Mouse (Mus musculus): ENCODE measurements at regions not wholly inside any gene's neighbourhood (a gene's known extent, or its start where the extent isn't known, plus 50 kb on each side); places are given as distances from the start of the nearest gene placed in this dataset.

DNA sequence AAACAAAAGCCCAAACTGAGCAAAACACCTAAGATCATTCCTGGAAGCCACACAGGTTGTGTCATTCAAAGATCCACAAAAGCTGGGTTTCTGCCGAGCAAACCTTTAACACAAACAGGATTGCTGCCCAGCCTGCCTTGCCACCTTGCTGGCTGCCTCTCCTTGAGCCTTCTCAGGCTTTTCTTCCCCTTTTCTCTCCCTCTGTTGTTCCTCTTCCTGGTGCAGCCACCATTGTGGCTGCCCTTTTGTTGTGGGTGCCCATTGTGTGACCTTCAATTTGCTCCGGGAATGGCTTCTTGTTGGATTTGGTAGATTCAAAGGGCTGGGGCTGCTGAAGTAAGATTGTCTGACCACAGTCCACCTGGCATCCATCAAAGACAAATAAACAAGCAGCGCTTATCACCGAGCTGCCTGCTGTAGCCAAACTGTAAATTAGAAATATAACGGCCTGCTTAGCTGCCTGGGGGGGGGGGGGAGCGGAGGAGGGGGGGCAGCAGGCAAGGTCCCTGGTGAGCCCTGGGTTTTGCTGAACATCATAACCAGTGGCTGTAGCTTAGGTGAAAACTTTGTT is 169.8 kb downstream of the Kit start:
- Histone ChIP-seq H3K9me3 (no peaks in the 10 kb centered on the region), H3K27ac (no peak overlapping the region), H3K36me3 (no peaks in the 10 kb centered on the region), H3K27me3 (replicated peaks) (no peaks in the 10 kb centered on the region), H3K4me2 (replicated peaks) (no peak overlapping the region), H3K4me3 (replicated peaks) (no peak overlapping the region), H3K9ac (no peak overlapping the region), H3K4me1 (replicated peaks) (no peaks in the 10 kb centered on the region)
- 17% methylated on average over 5 of the region's 6 CpGs for WGBS
- ATAC-seq, result no peak

GRCm38 (mm10) chr5:75739336-75739735 is 164.6 kb downstream of the Kit start:
- no peak overlapping the region for H3K9ac ChIP-seq
- no peaks in the 10 kb centered on the region for H3K9me3 ChIP-seq
- no peak for ATAC-seq
- H3K4me2 ChIP-seq (replicated peaks), result no peak overlapping the region
- 82% methylated on average over 8 of the region's 8 CpGs for WGBS
- no peak overlapping the region for H3K4me3 ChIP-seq (replicated peaks)
- H3K27me3 ChIP-seq (replicated peaks), result no peaks in the 10 kb centered on the region
- H3K27ac ChIP-seq, result no peak overlapping the region
- H3K36me3 ChIP-seq, result no peaks in the 10 kb centered on the region
- no peaks in the 10 kb centered on the region for H3K4me1 ChIP-seq (replicated peaks)

DNA sequence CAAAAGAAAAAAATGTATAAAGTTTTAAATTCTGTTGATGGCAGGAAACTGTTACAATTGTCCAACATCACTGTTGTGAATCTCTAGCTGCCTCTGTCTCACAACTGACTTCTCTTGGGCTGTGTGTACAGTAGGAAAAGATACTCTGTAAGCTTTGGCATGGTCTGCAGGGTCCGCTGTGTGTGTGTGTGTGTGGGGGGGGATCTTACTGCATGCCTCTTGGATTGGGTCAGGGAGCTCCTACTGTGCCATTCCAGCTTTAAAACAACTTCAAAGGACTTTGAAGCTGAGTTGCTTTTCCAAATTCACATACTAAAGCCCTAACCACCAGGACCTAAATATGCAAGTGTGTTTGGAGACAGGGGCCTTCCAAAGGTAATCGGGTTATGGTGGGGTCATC is 163.7 kb downstream of the Kit start:
- H3K27ac ChIP-seq, result no peak overlapping the region
- 83% methylated on average over 2 of the region's 2 CpGs for WGBS
- no peak for ATAC-seq
- H3K4me2 ChIP-seq (replicated peaks), result no peak overlapping the region
- H3K9ac ChIP-seq, result no peak overlapping the region
- no peaks in the 10 kb centered on the region for H3K4me1 ChIP-seq (replicated peaks)
- H3K36me3 ChIP-seq, result no peaks in the 10 kb centered on the region
- no peaks in the 10 kb centered on the region for H3K27me3 ChIP-seq (replicated peaks)
- H3K4me3 ChIP-seq (replicated peaks), result no peak overlapping the region
- H3K9me3 ChIP-seq, result no peaks in the 10 kb centered on the region

- no peaks in the 10 kb centered on the region for H3K9me3 ChIP-seq
- H3K4me2 ChIP-seq (replicated peaks), result no peak overlapping the region
- no peaks in the 10 kb centered on the region for H3K36me3 ChIP-seq
- no peak overlapping the region for H3K4me3 ChIP-seq (replicated peaks)
- H3K27ac ChIP-seq, result no peak overlapping the region
- ATAC-seq, result no peak
- H3K9ac ChIP-seq, result no peak overlapping the region
- WGBS, result 92% methylated on average over 7 of the region's 7 CpGs
- H3K27me3 ChIP-seq (replicated peaks), result no peaks in the 10 kb centered on the region
- no peaks in the 10 kb centered on the region for H3K4me1 ChIP-seq (replicated peaks)
Observed at GRCm38 (mm10) chr5:75737752-75738151, 163.0 kb downstream of the Kit start.

DNA sequence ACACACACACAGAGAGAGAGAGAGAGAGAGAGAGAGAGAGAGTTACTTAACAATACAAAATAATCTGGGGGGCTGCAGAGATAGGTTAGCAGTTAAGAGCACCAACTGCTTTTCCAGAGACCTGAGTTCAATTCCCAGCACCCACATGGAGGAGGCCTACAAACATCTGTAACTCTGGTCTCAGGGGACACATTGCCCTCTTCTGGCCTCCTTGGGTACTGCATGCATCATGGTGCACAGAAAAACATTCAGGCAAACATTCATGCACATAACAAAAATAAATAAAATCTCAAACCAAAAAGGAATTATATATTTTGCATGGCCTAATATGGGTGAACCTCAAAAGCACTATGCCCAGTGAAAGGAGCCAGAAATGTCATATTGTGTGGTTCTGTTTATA is 161.6 kb downstream of the Kit start:
- Histone ChIP-seq H3K27ac (no peak overlapping the region), H3K9ac (no peak overlapping the region), H3K4me2 (replicated peaks) (no peak overlapping the region), H3K27me3 (replicated peaks) (no peaks in the 10 kb centered on the region), H3K4me3 (replicated peaks) (no peak overlapping the region), H3K4me1 (replicated peaks) (no peaks in the 10 kb centered on the region), H3K36me3 (no peaks in the 10 kb centered on the region), H3K9me3 (no peaks in the 10 kb centered on the region)
- ATAC-seq, result no peak

DNA sequence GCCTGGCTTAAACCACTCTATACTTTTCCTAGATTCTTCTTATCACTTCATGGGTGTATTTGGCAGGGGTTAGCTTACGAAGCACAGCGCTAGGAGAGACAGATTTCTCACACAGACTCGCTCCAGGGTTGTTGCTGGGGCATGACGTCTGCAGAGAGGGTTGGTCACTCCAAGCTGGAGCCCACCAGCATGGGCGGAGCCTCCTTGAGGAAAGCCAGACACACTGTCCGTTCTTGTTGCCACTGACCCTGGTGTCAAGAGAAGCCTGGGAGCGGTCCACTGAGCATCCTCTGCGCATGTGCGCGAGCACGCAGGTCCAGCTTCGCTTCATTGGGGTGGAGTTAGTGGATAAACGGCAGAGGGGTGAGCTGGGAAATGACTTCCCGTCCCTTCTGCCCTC is 159.8 kb downstream of the Kit start:
- Histone ChIP-seq H3K9me3 (no peaks in the 10 kb centered on the region), H3K9ac (0 out of 2 replicates have a peak overlapping the region, but pooled peaks have one; percentile 20), H3K4me2 (replicated peaks) (peak overlapping the region; percentile 56), H3K4me3 (replicated peaks) (peak overlapping the region; percentile 31), H3K27me3 (replicated peaks) (no peaks in the 10 kb centered on the region), H3K36me3 (no peaks in the 10 kb centered on the region), H3K27ac (peak overlapping the region; percentile 77), H3K4me1 (replicated peaks) (0 out of 2 replicates have a peak, but pooled peaks cover 2% of the 10 kb centered on the region)
- peak; percentile 90 for ATAC-seq
- WGBS, result 53% methylated on average over 14 of the region's 14 CpGs

GRCm38 (mm10) chr5:75734043-75734442 is 159.3 kb downstream of the Kit start:
- Histone ChIP-seq H3K27me3 (replicated peaks) (no peaks in the 10 kb centered on the region), H3K4me2 (replicated peaks) (peak overlapping the region; percentile 56; the same call in 1 of the 2 replicates), H3K36me3 (no peaks in the 10 kb centered on the region), H3K27ac (peak overlapping the region; percentile 77), H3K9ac (no peak overlapping the region), H3K4me3 (replicated peaks) (no peak overlapping the region), H3K4me1 (replicated peaks) (0 out of 2 replicates have a peak, but pooled peaks cover 2% of the 10 kb centered on the region), H3K9me3 (no peaks in the 10 kb centered on the region)
- 50% methylated on average over 6 of the region's 6 CpGs for WGBS
- ATAC-seq, result peak; percentile 61; the same call in 1 of the 2 replicates

GRCm38 (mm10) chr5:75731236-75731635 is 156.5 kb downstream of the Kit start:
- Histone ChIP-seq H3K27me3 (replicated peaks) (no peaks in the 10 kb centered on the region), H3K4me2 (replicated peaks) (no peak overlapping the region), H3K4me3 (replicated peaks) (no peak overlapping the region), H3K36me3 (no peaks in the 10 kb centered on the region), H3K27ac (no peak overlapping the region), H3K4me1 (replicated peaks) (0 out of 2 replicates have a peak, but pooled peaks cover 2% of the 10 kb centered on the region), H3K9ac (no peak overlapping the region), H3K9me3 (no peaks in the 10 kb centered on the region)
- no peak for ATAC-seq
- 83% methylated on average over 4 of the region's 4 CpGs for WGBS

- Histone ChIP-seq H3K9me3 (no peaks in the 10 kb centered on the region), H3K9ac (no peak overlapping the region), H3K27me3 (replicated peaks) (no peaks in the 10 kb centered on the region), H3K4me1 (replicated peaks) (0 out of 2 replicates have a peak, but pooled peaks cover 2% of the 10 kb centered on the region), H3K36me3 (no peaks in the 10 kb centered on the region), H3K4me2 (replicated peaks) (no peak overlapping the region), H3K27ac (no peak overlapping the region), H3K4me3 (replicated peaks) (no peak overlapping the region)
- ATAC-seq, result no peak
- 61% methylated on average over 3 of the region's 3 CpGs for WGBS
Observed at GRCm38 (mm10) chr5:75730698-75731097, 156.0 kb downstream of the Kit start.

GRCm38 (mm10) chr5:75721291-75721690 is 146.6 kb downstream of the Kit start:
- 74% methylated on average over 2 of the region's 2 CpGs for WGBS
- no peak overlapping the region for H3K4me2 ChIP-seq (replicated peaks)
- H3K4me1 ChIP-seq (replicated peaks), result peaks cover 6% of the 10 kb centered on the region; the same call in 1 of the 2 replicates
- no peaks in the 10 kb centered on the region for H3K27me3 ChIP-seq (replicated peaks)
- no peak overlapping the region for H3K9ac ChIP-seq
- H3K27ac ChIP-seq, result no peak overlapping the region
- H3K36me3 ChIP-seq, result no peaks in the 10 kb centered on the region
- ATAC-seq, result no peak
- no peaks in the 10 kb centered on the region for H3K9me3 ChIP-seq
- H3K4me3 ChIP-seq (replicated peaks), result no peak overlapping the region

GRCm38 (mm10) chr5:75720091-75720940 is 145.6 kb downstream of the Kit start:
- no peaks in the 10 kb centered on the region for H3K9me3 ChIP-seq
- H3K4me2 ChIP-seq (replicated peaks), result no peak overlapping the region
- 71% methylated on average over 15 of the region's 15 CpGs for WGBS
- no peaks in the 10 kb centered on the region for H3K36me3 ChIP-seq
- H3K27ac ChIP-seq, result no peak overlapping the region
- no peak overlapping the region for H3K4me3 ChIP-seq (replicated peaks)
- H3K9ac ChIP-seq, result no peak overlapping the region
- peaks cover 6% of the 10 kb centered on the region; the same call in 1 of the 2 replicates for H3K4me1 ChIP-seq (replicated peaks)
- no peak for ATAC-seq
- H3K27me3 ChIP-seq (replicated peaks), result no peaks in the 10 kb centered on the region

DNA sequence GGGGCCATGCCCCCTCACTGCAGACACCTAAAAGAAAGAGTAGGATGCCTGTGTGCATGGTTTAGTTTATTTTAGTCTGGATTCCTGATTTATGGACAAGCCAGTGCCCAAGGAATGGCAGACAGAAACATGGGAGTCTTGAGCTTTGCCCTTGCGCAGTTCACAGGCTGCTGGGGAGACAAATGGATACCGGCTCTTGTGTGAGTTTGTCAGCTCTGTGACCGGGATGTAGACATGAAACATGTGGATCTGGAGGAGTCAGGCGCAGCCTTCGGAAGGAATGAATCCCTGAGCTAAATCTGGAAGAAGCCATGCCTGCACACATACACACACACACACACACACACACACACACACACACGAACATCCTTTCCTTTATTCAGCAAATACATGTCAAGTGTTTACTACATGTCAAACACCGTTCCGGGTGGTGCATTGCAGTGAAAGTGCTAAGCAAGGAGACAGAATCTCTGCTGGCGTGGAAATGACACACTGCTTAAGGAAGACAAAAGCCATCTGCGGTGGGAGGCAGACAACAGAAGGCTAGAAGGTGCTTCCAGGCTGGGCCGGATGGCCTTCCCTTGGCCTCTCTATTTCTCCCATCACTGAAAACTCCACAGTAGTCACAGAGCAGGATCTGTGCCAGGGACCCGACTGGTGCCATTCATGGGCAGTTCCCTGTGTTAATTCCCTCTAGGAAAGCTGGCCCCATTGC is 144.0 kb downstream of the Kit start:
- Histone ChIP-seq H3K9ac (no peak overlapping the region), H3K27ac (0 out of 2 replicates have a peak overlapping the region, but pooled peaks have one; percentile 40), H3K27me3 (replicated peaks) (no peaks in the 10 kb centered on the region), H3K36me3 (no peaks in the 10 kb centered on the region), H3K4me3 (replicated peaks) (no peak overlapping the region), H3K9me3 (no peaks in the 10 kb centered on the region), H3K4me2 (replicated peaks) (no peak overlapping the region), H3K4me1 (replicated peaks) (peaks cover 6% of the 10 kb centered on the region; the same call in 1 of the 2 replicates)
- no peak for ATAC-seq
- 35% methylated on average over 12 of the region's 12 CpGs for WGBS

All from intestine, embryonic 15.5 days (tissue).